Mouse (Mus musculus) right cerebral cortex, postnatal 25 days (tissue): ENCODE results near the gene Arf6.

Experiments used
- DNase-seq: peaks from one replicate; pipeline ENCODE4 v3.0.0; 2022

The Arf6 gene

DNA sequence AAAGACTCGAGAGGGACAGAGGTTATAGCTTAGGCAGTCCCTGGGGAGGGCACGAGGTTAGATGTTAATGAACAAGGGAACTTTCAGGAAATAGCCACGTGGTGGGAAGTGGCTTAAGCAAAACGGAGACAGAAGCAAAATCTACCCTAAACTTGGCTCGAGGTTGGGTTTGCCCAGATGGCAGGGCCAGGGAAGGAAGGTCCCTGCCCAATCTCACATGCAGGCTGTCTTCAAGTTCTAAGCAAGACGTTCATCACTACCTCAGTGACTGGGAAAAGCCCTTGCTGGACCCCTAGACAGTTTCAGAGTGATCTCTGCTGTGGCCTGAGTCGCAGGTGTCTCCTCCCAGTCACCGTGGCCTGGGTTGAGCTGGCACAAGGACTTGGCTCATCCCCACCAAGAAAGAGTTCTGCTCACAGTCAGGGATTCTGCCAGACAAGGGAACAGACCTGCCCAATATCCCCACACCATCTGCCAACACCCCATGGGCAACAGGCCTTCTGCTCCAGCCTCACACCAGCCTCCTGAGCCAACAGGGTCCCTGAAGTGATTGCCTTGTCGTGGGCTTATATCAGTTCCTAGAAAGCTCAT, 45.8 kb downstream of the Arf6 start:
- no peak for DNase-seq

DNA sequence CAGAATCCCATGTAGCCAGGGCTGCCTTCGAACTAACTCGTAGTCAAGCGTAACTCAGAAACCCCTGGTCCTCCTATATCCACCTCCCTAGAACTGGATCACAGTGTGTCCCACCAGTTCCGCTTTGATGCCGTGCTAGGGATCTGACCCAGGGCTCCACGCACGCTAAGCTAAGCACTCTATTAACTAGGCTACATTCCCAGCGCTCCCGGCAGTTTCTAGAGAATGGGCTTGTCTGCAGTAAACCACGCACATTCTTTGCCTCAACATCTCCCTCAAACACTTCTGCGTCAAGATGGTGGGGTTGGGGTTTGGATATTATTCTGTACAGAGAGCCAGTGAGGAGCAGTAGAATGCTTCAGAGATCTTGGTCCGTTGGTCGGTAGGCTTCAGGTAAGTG, 46.7 kb downstream of the Arf6 start:
- no peak for DNase-seq

DNA sequence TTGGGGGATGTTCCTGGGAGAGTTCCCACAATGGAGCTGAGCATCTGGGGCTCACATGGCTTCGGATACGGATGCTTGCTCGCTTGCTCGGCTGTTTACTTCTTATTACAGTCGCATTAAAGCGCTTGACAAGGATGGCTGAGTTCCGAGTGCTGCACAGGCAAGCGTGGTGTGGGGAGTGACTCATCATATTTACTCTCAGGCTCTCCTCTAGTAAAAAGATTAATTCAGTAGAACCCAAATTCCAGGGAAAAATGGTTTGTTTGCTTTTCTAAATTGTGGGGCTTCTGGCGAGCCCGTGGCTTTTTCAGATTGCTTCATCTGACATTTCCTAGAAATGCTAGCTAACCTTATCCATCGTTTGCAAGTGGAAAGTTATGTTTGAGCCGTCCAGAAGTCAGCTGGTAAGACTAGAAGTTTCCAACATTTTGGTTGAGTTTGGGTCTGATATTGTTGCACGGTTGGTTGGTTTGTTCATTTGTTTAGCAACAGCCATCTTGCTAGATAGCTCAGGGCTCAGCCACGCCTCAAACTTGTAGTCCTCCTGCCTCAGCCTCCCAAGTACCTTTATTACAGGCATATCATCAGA, 47.2 kb downstream of the Arf6 start:
- DNase-seq: peak; percentile 22

DNA sequence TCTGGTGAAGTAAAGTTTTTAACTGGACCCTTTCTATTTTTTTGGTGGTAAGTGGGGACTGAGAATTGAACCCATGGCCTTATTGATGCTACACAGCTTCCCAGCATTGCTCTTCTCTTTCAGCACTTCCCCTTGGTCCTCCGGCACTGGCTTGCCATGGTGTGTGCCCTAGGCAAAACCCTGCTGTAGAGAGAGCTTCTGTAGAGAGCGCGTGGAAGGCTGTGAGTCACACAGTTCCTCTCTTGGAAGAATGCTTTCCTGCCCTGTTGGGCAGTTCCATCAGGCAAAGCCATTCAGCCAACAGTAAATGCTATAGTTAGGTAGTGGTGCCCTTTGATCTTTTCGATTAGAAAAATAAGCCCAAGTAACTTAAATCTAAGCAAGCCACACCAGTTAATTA, 47.7 kb downstream of the Arf6 start:
- no peak for DNase-seq

DNA sequence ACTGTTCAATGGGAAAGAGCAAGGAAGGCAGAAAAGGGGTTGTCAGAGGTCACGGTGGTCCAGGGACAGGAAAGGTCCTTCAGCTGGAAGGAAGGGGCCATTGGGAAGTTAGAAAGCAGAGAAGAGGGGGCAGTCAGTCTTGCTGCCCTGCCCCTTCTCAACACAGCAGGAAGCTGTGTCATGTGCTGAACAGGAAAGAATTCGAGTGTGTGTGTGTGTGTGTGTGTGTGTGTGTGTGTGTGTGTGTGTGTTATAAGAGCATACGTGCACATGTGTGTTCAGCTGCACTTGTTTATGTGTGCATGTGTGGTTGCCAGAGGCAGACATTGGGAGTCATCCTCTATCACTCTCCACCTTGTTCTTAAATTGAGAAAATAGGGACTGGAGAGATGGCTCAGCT, 48.8 kb downstream of the Arf6 start:
- no peak for DNase-seq

DNA sequence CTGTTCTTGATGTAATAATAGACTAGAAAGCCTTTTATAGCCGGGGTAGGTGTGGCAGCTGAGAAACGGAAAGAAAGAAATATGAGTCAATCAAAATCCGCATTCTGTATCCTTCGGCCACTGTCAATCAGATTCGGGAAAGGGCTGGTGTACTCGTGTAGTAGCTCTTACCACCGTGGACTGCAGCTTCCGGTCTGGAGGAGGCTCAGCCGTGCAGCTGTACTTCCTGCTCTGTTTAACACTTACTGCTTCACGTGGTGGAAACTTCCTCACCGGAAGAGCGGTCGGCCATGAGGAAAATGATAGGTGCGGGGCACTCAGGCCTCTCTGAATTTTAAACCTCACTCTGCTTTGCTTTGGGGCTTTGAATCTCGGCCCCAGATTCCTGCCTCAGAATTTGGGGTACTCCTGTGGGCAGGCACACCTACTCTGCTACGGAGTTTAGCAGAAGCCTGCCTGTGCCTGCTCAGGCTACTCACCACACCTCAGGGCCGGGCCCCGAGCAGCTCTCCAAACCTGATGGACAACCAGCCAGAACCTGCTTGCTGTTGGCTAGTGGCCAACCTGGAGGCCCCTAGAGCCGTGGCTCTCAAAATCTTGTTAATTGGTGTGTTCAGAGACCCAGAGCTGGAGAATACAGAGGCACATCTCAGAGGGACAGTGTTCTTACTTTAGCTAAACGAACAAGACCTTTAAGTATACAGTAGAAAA, 51.0 kb downstream of the Arf6 start:
- no peak for DNase-seq
